Mouse (Mus musculus) gastrocnemius, postnatal 10 days (tissue): Measurements from ENCODE around the gene Ino80e. TPM values are rescaled to one million over a fixed set of nuclear protein-coding genes. Genes with fewer than 3 reads are reported as not detected.

Source experiments
- DNase-seq: peaks from one replicate; pipeline ENCODE4 v3.0.0; 2021; ENCODE audit warnings: mixed read lengths
- total RNA-seq, 2 experiments: library from RNA; stranded (reverse); gene quantifications; 2 replicates each; pipeline ENCODE4 v1.2.3; 2021

The Ino80e gene
- total RNA-seq, 2 experiments from 2014 or later = 18.6 to 23.6 TPM

DNA sequence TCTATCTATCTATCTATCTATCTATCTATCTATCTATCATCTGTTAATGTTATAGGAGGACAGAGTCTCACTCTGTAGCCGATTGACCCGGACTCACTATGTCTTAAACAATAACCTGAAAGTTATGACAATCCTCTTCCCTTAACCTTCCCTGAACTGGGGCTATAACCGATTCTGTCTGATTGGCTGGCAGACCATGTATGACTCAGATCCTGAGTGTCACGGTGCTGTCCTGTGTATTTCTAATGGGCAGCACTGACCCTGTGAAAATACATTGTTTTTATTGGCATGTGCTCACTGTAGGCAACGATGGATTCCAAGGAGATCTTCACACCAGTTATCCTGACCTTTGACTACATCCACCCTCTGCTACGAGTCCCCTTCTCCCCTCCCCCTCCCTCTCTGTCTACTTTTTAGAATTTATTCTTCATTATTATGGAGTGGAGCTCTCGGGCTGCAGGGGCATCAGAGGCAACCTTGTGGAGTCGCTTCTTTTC is 46.4 kb downstream of the Ino80e start:
- no peak for DNase-seq

DNA sequence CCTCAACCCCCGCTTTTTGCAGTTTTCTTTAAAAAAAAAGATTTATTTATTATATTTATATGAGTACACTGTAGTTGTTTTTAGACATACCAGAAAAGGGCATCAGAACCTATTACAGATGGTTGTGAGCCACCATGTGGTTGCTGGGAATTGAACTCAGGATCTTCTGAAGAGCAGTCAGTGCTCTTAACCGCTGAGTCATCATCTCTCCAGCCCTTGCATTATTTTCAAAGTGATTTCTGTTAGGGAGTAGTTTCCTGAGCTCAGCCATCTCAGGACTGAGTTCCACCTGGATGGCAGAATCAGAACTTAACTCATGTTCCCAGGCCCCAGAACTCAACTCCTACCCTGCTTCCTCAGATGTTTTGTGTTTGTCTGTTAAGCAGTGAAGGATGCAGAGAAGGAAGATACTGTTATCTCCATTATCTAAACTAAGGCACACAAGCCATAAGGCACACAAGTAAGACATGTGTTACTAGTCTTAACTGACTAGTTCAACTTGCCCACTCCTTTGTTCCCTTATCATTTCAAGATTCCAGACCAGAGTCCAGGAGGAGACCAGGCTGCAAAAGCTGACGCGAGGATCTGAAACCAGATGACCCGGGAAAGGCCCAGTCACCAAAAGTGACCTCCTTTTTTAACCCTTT is 52.3 kb downstream of the Ino80e start:
- DNase-seq = no peak

GRCm38 (mm10) chr7:126808703-126809455 is 53.3 kb downstream of the Ino80e start:
- DNase-seq = peak; percentile 83

DNA sequence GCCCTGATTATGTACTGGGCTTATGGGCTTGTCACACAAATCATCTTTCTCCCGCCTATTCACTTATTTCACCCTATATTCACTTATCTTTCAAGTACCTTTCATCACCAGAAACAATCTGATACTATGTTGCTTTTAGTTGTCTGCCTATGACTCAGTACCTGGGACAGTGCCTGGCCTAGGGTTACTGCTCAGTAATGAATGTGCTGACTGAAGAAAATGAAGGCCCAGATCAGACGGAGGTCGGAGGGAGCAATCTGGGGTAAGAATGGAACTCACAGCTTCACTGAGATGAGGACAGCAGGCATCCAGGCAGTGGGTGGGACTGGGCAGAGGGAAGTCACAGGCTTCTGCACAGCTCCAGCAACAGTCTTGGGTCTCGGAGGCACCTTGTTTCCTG is 54.8 kb downstream of the Ino80e start:
- no peak for DNase-seq

DNA sequence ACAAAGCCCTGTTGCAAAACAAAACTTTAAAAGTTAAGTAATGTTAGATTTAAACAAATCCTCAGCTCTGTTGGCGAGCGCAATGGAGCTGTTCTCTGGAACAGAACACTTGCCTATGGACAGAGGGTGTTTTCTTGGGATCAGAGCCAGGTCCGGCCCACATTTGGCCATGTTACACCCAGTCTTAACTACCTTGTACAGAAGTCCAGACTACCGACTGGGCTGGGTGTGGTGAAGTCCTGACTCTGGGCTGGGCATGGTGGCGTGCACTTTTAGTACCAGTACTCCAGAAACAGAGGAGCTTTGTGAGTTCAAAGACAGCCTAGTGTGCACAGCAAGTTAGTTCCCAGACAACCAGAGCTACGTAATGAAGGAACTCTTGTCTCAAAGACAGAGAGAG is 55.2 kb downstream of the Ino80e start:
- DNase-seq = no peak

DNA sequence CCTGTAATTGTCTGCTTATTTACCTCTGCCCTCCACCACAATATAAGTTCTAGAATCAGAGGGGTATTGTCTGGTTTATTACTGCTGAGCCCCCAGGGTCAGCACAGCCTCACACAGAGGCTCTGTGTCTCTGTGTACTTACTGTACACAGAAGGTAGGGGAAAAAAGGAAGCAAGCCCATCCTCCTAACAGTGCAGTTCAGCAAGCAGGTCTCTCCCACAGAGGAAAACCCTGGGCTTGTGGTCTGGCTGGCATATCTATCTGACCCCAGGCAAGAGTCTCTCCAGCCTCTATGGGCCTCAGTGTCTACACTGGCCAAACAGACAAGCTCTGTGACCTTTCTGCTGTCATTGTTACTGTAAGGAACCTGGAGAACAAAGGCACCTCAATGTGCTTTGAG is 58.4 kb downstream of the Ino80e start:
- DNase-seq = no peak

DNA sequence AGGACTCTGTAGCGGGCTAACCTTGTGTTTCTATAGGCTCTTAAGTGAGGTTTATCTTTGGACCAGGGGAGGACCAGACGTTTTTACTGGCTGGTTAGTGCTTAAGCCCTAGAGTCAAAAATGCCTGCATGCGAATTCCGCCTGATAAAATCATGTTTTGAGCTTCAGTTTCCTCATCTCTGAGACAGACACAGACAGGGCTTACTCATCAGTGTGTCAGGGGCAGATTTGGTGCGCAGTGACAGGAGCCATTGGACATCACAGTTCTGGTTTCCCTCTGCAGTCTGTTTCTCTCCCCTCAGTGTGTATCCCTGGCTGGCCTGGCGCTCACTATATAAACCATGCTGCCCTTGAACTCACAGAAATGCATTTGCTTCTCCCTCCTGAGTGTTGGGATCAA is 59.0 kb downstream of the Ino80e start:
- no peak for DNase-seq

DNA sequence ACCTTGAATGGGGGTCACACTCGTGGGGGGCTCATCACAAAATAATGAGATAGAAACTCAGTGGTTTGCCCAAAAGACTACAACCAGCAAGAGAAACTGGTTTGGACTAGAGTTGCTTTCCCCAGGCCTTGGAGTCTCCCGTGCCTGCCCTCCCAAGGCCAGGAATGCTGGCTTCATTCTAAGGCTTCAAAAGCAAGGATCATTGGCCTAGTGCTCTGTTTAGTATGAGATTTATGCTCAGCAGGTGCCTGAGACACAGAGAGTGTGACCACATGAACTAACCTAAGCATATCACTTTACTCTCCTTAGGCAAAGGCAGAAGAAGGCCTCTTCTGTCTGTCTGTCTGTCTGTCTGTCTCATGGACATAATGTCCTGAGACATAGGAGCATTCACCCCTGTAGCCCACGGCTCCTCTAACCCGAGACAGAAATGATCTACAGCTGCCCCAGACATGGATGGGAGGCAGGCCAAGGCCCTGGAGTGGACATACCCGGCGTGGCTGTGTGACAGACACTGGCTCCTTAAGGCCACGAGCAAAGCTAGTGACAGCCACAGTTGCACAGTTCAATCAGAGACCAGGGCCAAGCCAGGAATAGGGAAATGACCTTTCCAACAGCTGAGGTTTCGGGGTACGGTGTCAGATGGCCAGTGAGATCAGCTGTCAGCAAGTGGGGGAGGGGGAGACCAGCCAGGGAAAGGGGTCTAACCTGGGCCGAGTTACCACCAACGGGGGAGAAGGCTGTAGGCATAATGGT is 59.9 kb downstream of the Ino80e start:
- DNase-seq = peak; percentile 58

- DNase-seq = no peak
These were observed 61.1 kb downstream of the Ino80e start for GRCm38 (mm10) chr7:126801057-126801422.

Other genes starting within 250 kb of the Ino80e start
- gene Nupr1, start 231.5 kb downstream of the Ino80e start, total RNA-seq = 10 to 100 TPM; 19.0 to 25.3 TPM
- gene Sgf29, start 213.1 kb downstream of the Ino80e start, total RNA-seq = 10 to 100 TPM; 21.9 to 22.9 TPM
- gene Sult1a1, start 185.9 kb downstream of the Ino80e start, total RNA-seq = 10 to 100 TPM; 13.8 to 24.7 TPM
- 10 to 100 TPM; 53.6 to 54.4 TPM for gene Bola2, start 167.0 kb downstream of the Ino80e start, total RNA-seq
- 1 to 10 TPM; 4.2 to 6.1 TPM for gene Slx1b, start 166.6 kb downstream of the Ino80e start, total RNA-seq
- gene Coro1a, start 154.6 kb downstream of the Ino80e start, total RNA-seq = 1 to 10 TPM; 5.0 to 7.0 TPM
- gene Mapk3, start 102.8 kb downstream of the Ino80e start, total RNA-seq = 10 to 100 TPM; 43.7 to 54.7 TPM
- 1 to 10 TPM; 1.0 to 4.0 TPM for gene Gdpd3, start 96.0 kb downstream of the Ino80e start, total RNA-seq
- 10 to 100 TPM; 56.3 to 62.9 TPM for gene Ypel3, start 85.4 kb downstream of the Ino80e start, total RNA-seq
- gene Tbx6, start 80.9 kb downstream of the Ino80e start, total RNA-seq = under 1 TPM; 0.38 to 0.75 TPM
- gene Ppp4c, start 69.9 kb downstream of the Ino80e start, total RNA-seq = 10 to 100 TPM; 44.2 to 48.8 TPM
- gene Fam57b, start 64.7 kb downstream of the Ino80e start, total RNA-seq = 10 to 100 TPM; 10.3 to 10.5 TPM
- gene 4930451I11Rik, start 30.7 kb downstream of the Ino80e start, total RNA-seq = not detected
- under 1 TPM; 0.14 to 0.68 TPM for gene Doc2a, start 15.0 kb downstream of the Ino80e start, total RNA-seq
- gene Hirip3, start 405 bp downstream of the Ino80e start, total RNA-seq = 10 to 100 TPM; 11.9 to 18.1 TPM
- 10 to 100 TPM; 40.2 to 52.3 TPM for gene Taok2, start 22.3 kb upstream of the Ino80e start, total RNA-seq
- gene Tmem219, start 60.5 kb upstream of the Ino80e start, total RNA-seq = 10 to 100 TPM; 16.2 to 17.3 TPM
- gene Kctd13, start 66.5 kb upstream of the Ino80e start, total RNA-seq = 1 to 10 TPM; 3.7 to 5.0 TPM
- under 1 TPM in 1 of 2 experiments, not detected in 1; 0.35 TPM for gene Asphd1, start 87.2 kb upstream of the Ino80e start, total RNA-seq
- gene Sez6l2, start 88.2 kb upstream of the Ino80e start, total RNA-seq = 10 to 100 TPM in 1 of 2 experiments, 1 to 10 TPM in 1; 5.9 to 10.5 TPM
- 10 to 100 TPM; 38.3 to 39.9 TPM for gene Cdipt, start 113.5 kb upstream of the Ino80e start, total RNA-seq
- under 1 TPM; 0.42 to 0.45 TPM for gene Cdiptos, start 113.7 kb upstream of the Ino80e start, total RNA-seq
- gene Mvp, start 152.2 kb upstream of the Ino80e start, total RNA-seq = 10 to 100 TPM; 23.3 to 28.3 TPM
- gene Pagr1b, start 154.1 kb upstream of the Ino80e start, total RNA-seq = 1 to 10 TPM in 1 of 2 experiments, not detected in 1; 1.5 TPM
- gene Pagr1a, start 155.0 kb upstream of the Ino80e start, total RNA-seq = 1 to 10 TPM; 2.5 to 8.2 TPM
- gene Gm42742, start 158.7 kb upstream of the Ino80e start, total RNA-seq = 10 to 100 TPM; 17.5 to 23.1 TPM
- gene Prrt2, start 158.8 kb upstream of the Ino80e start, total RNA-seq = 1 to 10 TPM; 1.9 to 4.6 TPM
- 10 to 100 TPM; 75.6 to 92.8 TPM for gene Maz, start 164.7 kb upstream of the Ino80e start, total RNA-seq
- 10 to 100 TPM; 10.8 to 12.5 TPM for gene Kif22, start 180.1 kb upstream of the Ino80e start, total RNA-seq
- not detected for gene Zg16, start 225.0 kb upstream of the Ino80e start, total RNA-seq
- gene AI467606, start 229.0 kb upstream of the Ino80e start, total RNA-seq = 1 to 10 TPM in 1 of 2 experiments, under 1 TPM in 1; 0.59 to 2.1 TPM